Mouse (Mus musculus) cerebellum, adult 2 months (tissue): Measurements from ENCODE around the gene Rrad. TPM values are rescaled to one million over a fixed set of nuclear protein-coding genes. Genes with fewer than 3 reads are reported as not detected.
A peak's percentile ranks its signal among the peaks of the same experiment; 100 is the strongest.
"Not testable (repeated sequence)": the region's sequence is repeated elsewhere in the genome, so short reads cannot be mapped to it uniquely, and the experiment has no call there.

Experiments used
- DNase-seq, 2 experiments: peaks; one replicate each; pipeline ENCODE4 v3.0.0; 2021
- H3K27ac ChIP-seq: fragments of 200-500 bp; 2 replicates; pipeline ENCODE4 v1.5.1; 2012; ENCODE audit warnings: low read length, control low read depth, inconsistent platforms; ENCODE audit not compliant: insufficient read depth
- H3K27me3 ChIP-seq: fragments of 200-500 bp; 2 replicates; pipeline ENCODE4 v1.6.1; 2012; ENCODE audit warnings: inconsistent platforms, mild to moderate bottlenecking, low read length, moderate library complexity; ENCODE audit not compliant: control insufficient read depth, insufficient read depth
- H3K4me1 ChIP-seq: fragments of 200-500 bp; 2 replicates; pipeline ENCODE4 v1.6.1; 2011; ENCODE audit warnings: low read length; ENCODE audit not compliant: control insufficient read depth, insufficient read depth
- H3K4me3 ChIP-seq: fragments of 200-500 bp; replicated peaks from 2 replicates; pipeline ENCODE3; 2011; ENCODE audit warnings: mild to moderate bottlenecking, low read depth, low read length, control low read depth; ENCODE audit not compliant: insufficient read depth
- CTCF ChIP-seq: fragments of 200-500 bp; IDR thresholded peaks from 2 replicates; pipeline ENCODE4 v1.5.1; 2011; ENCODE audit warnings: low read depth, mild to moderate bottlenecking, control low read depth, low read length, moderate library complexity, borderline replicate concordance; ENCODE audit not compliant: insufficient read depth
- POLR2A ChIP-seq: fragments of 200-500 bp; IDR thresholded peaks from 2 replicates; pipeline ENCODE4 v1.6.1; 2011; ENCODE audit warnings: low read length, control low read depth, borderline replicate concordance; ENCODE audit not compliant: insufficient read depth
- WGBS: fragments of 180-500 bp; shearing (Covaris S2); methylation state at CpG from one replicate; pipeline ENCODE4 v1.1.7; 2018; 5-methylcytosine and 5-hydroxymethylcytosine counted together
- polyA plus RNA-seq: library from polyadenylated mRNA; depleted of rRNA; stranded (reverse); fragments of >200 nt; gene quantifications from 2 replicates; pipeline ENCODE4 v1.2.3, GENCODE M21; 2012; rRNA removed

Rrad gene
- 3.3 and 3.6 TPM in 2 replicates for polyA plus RNA-seq

GRCm38 (mm10) chr8:104630981-104631663 is at the start of gene Rrad:
TSS of gene Rrad (minus strand) at chr8:104631327.
- no peak for TF ChIP-seq CTCF
- TF ChIP-seq POLR2A = no peak

GRCm38 (mm10) chr8:104655614-104656013 is 24.5 kb upstream of the Rrad start:
- no peak overlapping the region for H3K4me3 ChIP-seq
- no peaks in the 10 kb centered on the region for H3K27me3 ChIP-seq
- 85% methylated on average over 4 of the region's 4 CpGs for WGBS
- H3K4me1 ChIP-seq = no peaks in the 10 kb centered on the region
- H3K27ac ChIP-seq = no peak overlapping the region
- TF ChIP-seq CTCF (no peak), POLR2A (no peak)
- DNase-seq = no peak

More at GRCm38 (mm10) chr8:104630981-104631663, at the start of gene Rrad:
- WGBS = 4% methylated on average over 26 of the region's 28 CpGs
- Histone ChIP-seq H3K27ac (no peak within 1 kb of the TSS), H3K4me1 (peaks cover 11% of the 10 kb centered on the region), H3K27me3 (no peaks in the 10 kb centered on the region; the same call in 1 of the 2 replicates), H3K4me3 (no peak within 1 kb of the TSS)
- no peak for DNase-seq

- H3K27me3 ChIP-seq = no peaks in the 10 kb centered on the region
- 0% methylated on average over 3 of the region's 3 CpGs for WGBS
- H3K4me1 ChIP-seq = no peaks in the 10 kb centered on the region
- peak; percentile 66 to 81 for DNase-seq
- no peak overlapping the region for H3K27ac ChIP-seq
- no peak overlapping the region for H3K4me3 ChIP-seq
- TF ChIP-seq POLR2A (no peak), CTCF (peak; percentile 97)
These were observed 23.9 kb upstream of the Rrad start for GRCm38 (mm10) chr8:104654984-104655383.

GRCm38 (mm10) chr8:104644187-104644586 is 13.1 kb upstream of the Rrad start:
- not testable (repeated sequence) for H3K4me1 ChIP-seq, DNase-seq, H3K27me3 ChIP-seq, H3K27ac ChIP-seq, H3K4me3 ChIP-seq
- WGBS = 67% methylated on average over 3 of the region's 3 CpGs

- TF ChIP-seq POLR2A (no peak), CTCF (no peak)
- Histone ChIP-seq H3K4me1 (peaks cover 6% of the 10 kb centered on the region; the same call in 1 of the 2 replicates), H3K27me3 (no peaks in the 10 kb centered on the region), H3K4me3 (peak overlapping the region; percentile 91), H3K27ac (peak overlapping the region; percentile 67)
- 57% methylated on average over 6 of the region's 6 CpGs for WGBS
- DNase-seq = no peak
These were observed 11.2 kb upstream of the Rrad start for GRCm38 (mm10) chr8:104642324-104642654.

- Histone ChIP-seq H3K27me3 (no peaks in the 10 kb centered on the region), H3K4me3 (peak within 1 kb of the TSS; percentile 91), H3K4me1 (peaks cover 6% of the 10 kb centered on the region; the same call in 1 of the 2 replicates), H3K27ac (peak within 1 kb of the TSS; percentile 67)
- DNase-seq = peak; percentile 92 to 93
- TF ChIP-seq CTCF (no peak), POLR2A (peak; percentile 91)
- under 1% methylated on average over 66 of the region's 66 CpGs for WGBS
These were observed 10.5 kb upstream of the Rrad start, which contains the start of gene Ciao2b for GRCm38 (mm10) chr8:104641426-104642323. TSS of gene Ciao2b (minus strand) at chr8:104641965.

GRCm38 (mm10) chr8:104640831-104641370 is 9.8 kb upstream of the Rrad start:
- 9% methylated on average over 25 of the region's 25 CpGs for WGBS
- H3K4me3 ChIP-seq = peak overlapping the region; percentile 91
- TF ChIP-seq CTCF = no peak
- no peak for TF ChIP-seq POLR2A
- no peaks in the 10 kb centered on the region for H3K27me3 ChIP-seq
- DNase-seq = no peak
- H3K27ac ChIP-seq = no peak overlapping the region
- peaks cover 6% of the 10 kb centered on the region; the same call in 1 of the 2 replicates for H3K4me1 ChIP-seq
